Mouse (Mus musculus) heart, postnatal 36 days (tissue): ENCODE results near the gene Gm11115. TPM values are rescaled to one million over a fixed set of nuclear protein-coding genes. Genes with fewer than 3 reads are reported as not detected.

Source experiments
- DNase-seq, 2 experiments: peaks; one replicate each; pipeline ENCODE4 v3.0.0; 2021 to 2022
- intact Hi-C: fragments of 180-260 bp; cut with DNase I; formaldehyde crosslinking; loops from one replicate; pipeline ENCODE4 v1.15.1; 2025
- total RNA-seq, 2 experiments: library from RNA; stranded (reverse); gene quantifications; 2 replicates each; pipeline ENCODE4 v1.2.3; 2021

The Gm11115 gene
- not detected for total RNA-seq

GRCm38 (mm10) chr5:88153999-88154398 is at the start of gene Gm11115:
TSS of gene Gm11115 (minus strand) at chr5:88154099.
- DNase-seq, result no peak
- intact Hi-C loops, result no loop called here

GRCm38 (mm10) chr5:88111430-88111829 is 42.5 kb downstream of the Gm11115 start, which contains the start of gene Gm11116:
TSS of gene Gm11116 (minus strand) at chr5:88111530.
- intact Hi-C loops, result no loop called here

More at GRCm38 (mm10) chr5:88111430-88111829, 42.5 kb downstream of the Gm11115 start, which contains the start of gene Gm11116:
- DNase-seq, result no peak

Other genes starting within 250 kb of the Gm11115 start
- not detected for gene Csn3, start 228.5 kb downstream of the Gm11115 start, total RNA-seq
- gene 2310003L06Rik, start 184.6 kb downstream of the Gm11115 start, total RNA-seq, result not detected
- not detected for gene Gm28434, start 184.6 kb downstream of the Gm11115 start, total RNA-seq
- gene Cabs1, start 174.7 kb downstream of the Gm11115 start, total RNA-seq, result not detected
- not detected for gene Smr3a, start 151.6 kb downstream of the Gm11115 start, total RNA-seq
- gene Smr2, start 67.5 kb downstream of the Gm11115 start, total RNA-seq, result not detected
- gene Gm11116, start 42.6 kb downstream of the Gm11115 start, total RNA-seq, result not detected
- not detected for gene Gm7714, start 114.8 kb upstream of the Gm11115 start, total RNA-seq
- gene Prol1, start 163.2 kb upstream of the Gm11115 start, total RNA-seq, result not detected
- not detected for gene Amtn, start 222.0 kb upstream of the Gm11115 start, total RNA-seq